Mouse (Mus musculus) embryonic facial prominence, embryonic 15.5 days (tissue): Measurements from ENCODE around the gene Nacc1. TPM values are rescaled to one million over a fixed set of nuclear protein-coding genes. Genes with fewer than 3 reads are reported as not detected.

Experiments used
- ATAC-seq: fragments of 200-750 bp; cut with Nextera tagmentation; 2 replicates; pipeline ENCODE4 v1.8.0; 2017; ENCODE audit warnings: low read depth, moderate TSS enrichment; ENCODE audit not compliant: insufficient number of reproducible peaks, low FRiP score, low TSS enrichment
- H3K27ac ChIP-seq: fragments of 300-500 bp; sonication (generic); replicated peaks from 2 replicates; pipeline ENCODE4 v1.5.1; 2015; ENCODE audit warnings: mild to moderate bottlenecking, inconsistent platforms
- H3K27me3 ChIP-seq: fragments of 300-500 bp; sonication (generic); 2 replicates; pipeline ENCODE4 v1.6.1; 2015; ENCODE audit warnings: inconsistent platforms
- H3K36me3 ChIP-seq: fragments of 300-500 bp; sonication (generic); 2 replicates; pipeline ENCODE4 v1.6.1; 2015; ENCODE audit warnings: mild to moderate bottlenecking, inconsistent platforms
- H3K4me1 ChIP-seq: fragments of 300-500 bp; sonication (generic); 2 replicates; pipeline ENCODE4 v1.6.1; 2015; ENCODE audit warnings: inconsistent platforms
- H3K4me2 ChIP-seq: fragments of 300-500 bp; sonication (generic); replicated peaks from 2 replicates; pipeline ENCODE4 v1.6.1; 2015; ENCODE audit warnings: mild to moderate bottlenecking, inconsistent platforms
- H3K4me3 ChIP-seq: fragments of 300-500 bp; sonication (generic); replicated peaks from 2 replicates; pipeline ENCODE4 v1.5.1; 2015; ENCODE audit warnings: mild to moderate bottlenecking, inconsistent platforms
- H3K9ac ChIP-seq: fragments of 300-500 bp; sonication (generic); 2 replicates; pipeline ENCODE4 v1.6.1; 2015; ENCODE audit warnings: inconsistent platforms
- H3K9me3 ChIP-seq: fragments of 300-500 bp; sonication (generic); replicated peaks from 2 replicates; pipeline ENCODE4 v1.6.1; 2016; ENCODE audit warnings: inconsistent platforms
- WGBS: fragments of 180-500 bp; shearing (Covaris S2); methylation state at CpG from one replicate; pipeline ENCODE4 v1.1.7; 2015; 5-methylcytosine and 5-hydroxymethylcytosine counted together
- polyA plus RNA-seq: library from polyadenylated mRNA; unstranded; fragments of >200 nt; fragmentation: Nextera tagmentation; extraction: Ambion mirVana; gene quantifications from 2 replicates; pipeline ENCODE4 v1.2.1, GENCODE M21; 2015

The Nacc1 gene
- polyA plus RNA-seq, 1 experiment from 2014 or later: 16.7 TPM

- Histone ChIP-seq H3K9me3 (no peaks in the 10 kb centered on the region), H3K27ac (peak overlapping the region; percentile 97), H3K9ac (peak overlapping the region; percentile 86), H3K4me2 (peak overlapping the region; percentile 81), H3K4me1 (peaks cover 62% of the 10 kb centered on the region), H3K36me3 (no peaks in the 10 kb centered on the region), H3K27me3 (no peaks in the 10 kb centered on the region), H3K4me3 (peak overlapping the region; percentile 60)
- no peak for ATAC-seq
- 2% methylated on average over 20 of the region's 20 CpGs for WGBS
Observed at GRCm38 (mm10) chr8:84660819-84661457, 26.7 kb downstream of the Nacc1 start.

GRCm38 (mm10) chr8:84659936-84660818, 27.5 kb downstream of the Nacc1 start:
- H3K4me2 ChIP-seq: peak overlapping the region; percentile 81
- WGBS: 3% methylated on average over 33 of the region's 33 CpGs
- no peaks in the 10 kb centered on the region for H3K36me3 ChIP-seq
- H3K4me1 ChIP-seq: peaks cover 62% of the 10 kb centered on the region
- no peak for ATAC-seq
- H3K4me3 ChIP-seq: peak overlapping the region; percentile 60
- peak overlapping the region; percentile 86; the same call in 1 of the 2 replicates for H3K9ac ChIP-seq
- H3K9me3 ChIP-seq: no peaks in the 10 kb centered on the region
- peak overlapping the region; percentile 97 for H3K27ac ChIP-seq
- no peaks in the 10 kb centered on the region for H3K27me3 ChIP-seq

GRCm38 (mm10) chr8:84658951-84659350, 28.7 kb downstream of the Nacc1 start:
- no peaks in the 10 kb centered on the region for H3K27me3 ChIP-seq
- 48% methylated on average over 1 of the region's 1 CpGs for WGBS
- H3K9me3 ChIP-seq: no peaks in the 10 kb centered on the region
- H3K4me1 ChIP-seq: peaks cover 66% of the 10 kb centered on the region
- ATAC-seq: no peak
- no peaks in the 10 kb centered on the region for H3K36me3 ChIP-seq
- peak overlapping the region; percentile 97; the same call in 1 of the 2 replicates for H3K27ac ChIP-seq
- H3K4me2 ChIP-seq: no peak overlapping the region
- no peak overlapping the region for H3K4me3 ChIP-seq
- no peak overlapping the region for H3K9ac ChIP-seq

DNA sequence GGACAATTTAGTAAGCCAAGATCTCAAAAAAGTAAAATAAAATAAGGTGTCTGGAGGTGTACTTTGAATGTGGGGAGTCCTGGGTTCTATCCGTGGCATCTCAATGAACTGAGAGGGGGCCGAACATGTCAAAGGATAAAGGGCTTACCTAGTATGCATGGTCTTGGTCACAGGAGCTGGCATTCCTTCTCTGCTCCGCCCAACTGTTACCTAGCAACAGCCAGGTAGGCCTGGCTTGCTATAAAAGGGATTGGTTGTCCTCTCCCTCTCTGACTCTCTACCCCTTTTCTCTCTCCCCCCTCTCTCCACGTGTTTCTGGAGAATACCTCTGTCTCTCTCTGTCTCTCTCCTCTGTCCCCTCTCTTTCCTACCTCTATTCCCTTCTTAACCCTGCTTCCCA, 30.0 kb downstream of the Nacc1 start:
- no peaks in the 10 kb centered on the region for H3K36me3 ChIP-seq
- peaks cover 57% of the 10 kb centered on the region for H3K4me1 ChIP-seq
- no peak overlapping the region for H3K4me2 ChIP-seq
- no peaks in the 10 kb centered on the region for H3K27me3 ChIP-seq
- 34% methylated on average over 4 of the region's 4 CpGs for WGBS
- no peaks in the 10 kb centered on the region for H3K9me3 ChIP-seq
- no peak overlapping the region for H3K4me3 ChIP-seq
- H3K9ac ChIP-seq: no peak overlapping the region
- peak overlapping the region; percentile 97 for H3K27ac ChIP-seq
- no peak for ATAC-seq

DNA sequence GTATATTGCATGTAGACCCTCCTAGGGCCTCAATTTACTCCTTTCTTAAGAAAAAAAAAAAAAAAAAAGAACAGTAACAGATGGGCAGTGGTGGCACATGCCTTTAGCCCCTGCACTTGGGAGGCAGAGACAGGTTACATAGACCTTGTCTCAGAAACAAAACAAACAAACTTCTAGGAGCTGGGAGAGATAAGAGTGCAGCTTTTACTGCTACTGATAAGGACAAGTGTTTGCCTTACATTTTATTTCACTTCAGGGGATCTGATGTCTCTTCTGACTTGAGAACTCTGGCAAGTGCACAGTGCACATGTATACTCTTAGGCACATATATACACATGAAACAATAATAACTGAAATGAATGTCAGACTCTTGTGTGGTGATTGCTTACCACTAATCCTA, 30.5 kb downstream of the Nacc1 start:
- peaks cover 57% of the 10 kb centered on the region for H3K4me1 ChIP-seq
- H3K4me2 ChIP-seq: peak overlapping the region; percentile 70
- H3K27ac ChIP-seq: peak overlapping the region; percentile 97
- peak overlapping the region; percentile 35; the same call in 1 of the 2 replicates for H3K9ac ChIP-seq
- H3K27me3 ChIP-seq: no peaks in the 10 kb centered on the region
- H3K4me3 ChIP-seq: peak overlapping the region; percentile 39
- no peaks in the 10 kb centered on the region for H3K9me3 ChIP-seq
- H3K36me3 ChIP-seq: no peaks in the 10 kb centered on the region
- ATAC-seq: no peak

GRCm38 (mm10) chr8:84656641-84657126, 31.0 kb downstream of the Nacc1 start:
- H3K27ac ChIP-seq: peak overlapping the region; percentile 97
- H3K4me1 ChIP-seq: peaks cover 56% of the 10 kb centered on the region
- peak; percentile 64 for ATAC-seq
- H3K36me3 ChIP-seq: no peaks in the 10 kb centered on the region
- peak overlapping the region; percentile 39 for H3K4me3 ChIP-seq
- no peaks in the 10 kb centered on the region for H3K27me3 ChIP-seq
- no peaks in the 10 kb centered on the region for H3K9me3 ChIP-seq
- peak overlapping the region; percentile 70 for H3K4me2 ChIP-seq
- H3K9ac ChIP-seq: peak overlapping the region; percentile 35; the same call in 1 of the 2 replicates
- WGBS: 2% methylated on average over 23 of the region's 23 CpGs

DNA sequence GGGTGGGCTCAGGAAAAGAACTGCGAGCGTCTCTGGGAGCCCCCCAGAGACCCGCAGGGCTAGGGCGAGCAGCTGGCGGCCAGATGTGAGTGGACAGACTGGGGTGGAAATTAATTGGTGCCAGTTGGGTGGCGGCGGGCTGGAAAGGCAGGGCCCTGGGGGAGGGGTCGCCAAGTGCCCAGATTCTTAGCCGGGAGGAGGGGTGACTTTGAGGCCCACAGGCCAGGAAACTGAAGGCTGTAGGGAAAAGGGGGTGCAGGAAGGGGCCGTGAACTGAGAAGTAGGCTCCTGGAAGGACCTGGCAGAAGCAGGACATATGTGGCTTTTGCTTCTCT, 31.5 kb downstream of the Nacc1 start:
- peak; percentile 30 for ATAC-seq
- Histone ChIP-seq H3K4me2 (peak overlapping the region; percentile 70), H3K27me3 (no peaks in the 10 kb centered on the region), H3K9me3 (no peaks in the 10 kb centered on the region), H3K4me3 (peak overlapping the region; percentile 39), H3K27ac (peak overlapping the region; percentile 97), H3K9ac (peak overlapping the region; percentile 35), H3K4me1 (peaks cover 51% of the 10 kb centered on the region), H3K36me3 (no peaks in the 10 kb centered on the region)
- under 1% methylated on average over 10 of the region's 10 CpGs for WGBS

DNA sequence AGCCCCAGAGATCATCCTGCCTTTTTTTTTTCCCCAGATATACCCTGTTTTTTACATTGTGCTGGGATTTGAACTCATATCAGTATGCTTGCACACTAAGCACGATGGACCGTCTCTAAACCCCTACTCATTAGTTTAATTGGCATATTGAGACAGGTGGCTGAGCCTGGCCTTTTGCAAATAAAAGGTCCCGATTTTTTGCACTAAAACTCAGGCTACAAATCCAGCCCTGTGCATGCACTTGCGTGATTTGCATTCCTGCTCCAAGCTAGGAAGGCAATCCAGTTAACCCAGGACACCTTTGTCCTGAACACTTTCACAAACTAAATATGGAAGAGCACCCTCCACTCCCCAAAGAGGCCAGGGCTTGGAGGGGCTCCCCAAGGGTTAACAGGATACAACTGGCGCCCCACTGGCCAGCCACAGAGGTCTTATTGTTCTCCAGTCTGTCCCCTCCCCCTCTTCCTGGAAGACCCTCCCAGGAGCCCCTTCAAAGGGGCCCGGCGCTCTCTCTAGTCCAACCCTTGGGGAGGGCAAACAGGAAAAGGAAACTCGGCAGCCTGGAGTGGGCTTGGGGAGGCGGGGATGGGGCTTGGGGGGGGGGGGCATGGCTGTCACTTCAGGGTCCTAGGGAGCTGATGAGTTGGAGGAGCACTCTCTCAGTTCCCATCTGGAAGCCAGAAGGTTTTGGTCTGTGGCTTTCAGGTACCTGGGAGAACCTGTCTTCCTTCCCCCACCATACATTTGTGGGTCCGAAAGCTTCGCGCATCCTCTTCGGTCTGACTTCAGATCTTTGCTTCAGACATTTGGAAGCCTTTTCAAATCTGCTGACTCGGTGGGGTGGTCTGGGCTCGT, 32.1 kb downstream of the Nacc1 start:
- Histone ChIP-seq H3K27ac (peak overlapping the region; percentile 97), H3K4me3 (peak overlapping the region; percentile 39), H3K9me3 (no peaks in the 10 kb centered on the region), H3K4me1 (peaks cover 45% of the 10 kb centered on the region), H3K4me2 (peak overlapping the region; percentile 70), H3K36me3 (no peaks in the 10 kb centered on the region), H3K27me3 (no peaks in the 10 kb centered on the region), H3K9ac (peak overlapping the region; percentile 35)
- ATAC-seq: peak; percentile 64
- WGBS: 2% methylated on average over 15 of the region's 15 CpGs

DNA sequence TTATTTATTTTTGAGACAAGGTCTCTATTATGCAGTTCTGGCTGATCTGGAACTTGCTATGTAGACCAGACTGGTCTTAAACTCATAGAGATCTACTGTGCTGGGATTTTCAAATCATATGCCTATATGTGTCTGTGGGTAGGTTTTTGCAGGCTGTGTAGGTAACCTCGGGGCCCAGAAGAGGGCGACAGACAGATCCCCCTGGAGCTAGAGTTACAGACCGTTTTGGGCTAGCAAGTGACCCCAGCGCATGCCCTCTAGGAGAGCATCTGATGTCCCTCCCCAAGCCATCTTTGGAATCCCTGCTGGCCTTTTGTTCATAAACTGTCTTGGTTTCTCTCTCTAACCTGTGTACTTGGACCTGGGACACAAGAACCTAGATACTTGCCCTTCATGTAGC, 33.1 kb downstream of the Nacc1 start:
- Histone ChIP-seq H3K27ac (peak overlapping the region; percentile 97), H3K9me3 (no peaks in the 10 kb centered on the region), H3K4me1 (peaks cover 35% of the 10 kb centered on the region), H3K27me3 (no peaks in the 10 kb centered on the region), H3K4me2 (no peak overlapping the region), H3K9ac (no peak overlapping the region), H3K4me3 (no peak overlapping the region), H3K36me3 (no peaks in the 10 kb centered on the region)
- ATAC-seq: no peak
- 31% methylated on average over 4 of the region's 4 CpGs for WGBS

GRCm38 (mm10) chr8:84653092-84653631, 34.5 kb downstream of the Nacc1 start:
- H3K27me3 ChIP-seq: no peaks in the 10 kb centered on the region
- H3K4me3 ChIP-seq: no peak overlapping the region
- H3K4me1 ChIP-seq: peaks cover 35% of the 10 kb centered on the region
- no peaks in the 10 kb centered on the region for H3K36me3 ChIP-seq
- H3K27ac ChIP-seq: no peak overlapping the region
- no peaks in the 10 kb centered on the region for H3K9me3 ChIP-seq
- WGBS: 49% methylated on average over 9 of the region's 9 CpGs
- no peak overlapping the region for H3K4me2 ChIP-seq
- H3K9ac ChIP-seq: no peak overlapping the region
- no peak for ATAC-seq
